In genomic region chr4:140555273-140555672, GRCm38 (mm10) we compare ENCODE assay signal across 8 mouse cellular contexts.
DNase-seq lines count a peak whose midpoint lies in the region; ATAC-seq and TF ChIP-seq lines count a peak whose summit lies in the region.

No protein-coding gene starts in this region.

- TF ChIP-seq EP300 in heart, adult 2 months (IDR thresholded peaks at IDR 0.05; ENCODE audit: insufficient read depth, low read depth, low read length), result 0 out of 2 replicates have a peak, but pooled peaks have one; percentile 27

- no peaks in the 10 kb centered on the region for H3K27me3 ChIP-seq in heart, adult 2 months (ENCODE audit: control insufficient read depth, insufficient read depth, low read length)
- H3K27me3 ChIP-seq in heart, embryonic 12.5 days (replicated peaks), result no peaks in the 10 kb centered on the region
- no peaks in the 10 kb centered on the region for H3K27me3 ChIP-seq in embryonic facial prominence, embryonic 10.5 days (replicated peaks; ENCODE audit: low read depth, poor library complexity, severe bottlenecking)
- no peaks in the 10 kb centered on the region for H3K27me3 ChIP-seq in hindbrain, embryonic 14.5 days (ENCODE audit: control insufficient read depth, insufficient read depth, low read length)
- H3K27me3 ChIP-seq in midbrain, embryonic 14.5 days (ENCODE audit: control insufficient read depth, insufficient read depth, low read length), result no peaks in the 10 kb centered on the region

- 45% methylated on average over 7 of the region's 7 CpGs for WGBS in heart, adult 2 months
- whole genome bisulfite sequencing in heart, embryonic 12.5 days, result 48% methylated on average over 7 of the region's 7 CpGs
- 50% methylated on average over 7 of the region's 7 CpGs for WGBS in embryonic facial prominence, embryonic 10.5 days
- WGBS in hindbrain, embryonic 14.5 days, result 52% methylated on average over 7 of the region's 7 CpGs
- 51% methylated on average over 7 of the region's 7 CpGs for WGBS in midbrain, embryonic 14.5 days

- H3K27ac ChIP-seq in heart, adult 2 months, result no peak overlapping the region
- no peak overlapping the region for H3K27ac ChIP-seq in heart, embryonic 12.5 days (ENCODE audit: poor library complexity, severe bottlenecking)
- H3K27ac ChIP-seq in embryonic facial prominence, embryonic 10.5 days (replicated peaks), result 0 out of 2 replicates have a peak overlapping the region, but pooled peaks have one; percentile 15
- H3K27ac ChIP-seq in hindbrain, embryonic 14.5 days, result no peak overlapping the region
- H3K27ac ChIP-seq in midbrain, embryonic 14.5 days (replicated peaks; ENCODE audit: low read depth, low read length), result no peak overlapping the region

- intact Hi-C loops in heart, adult 2 months (cut with DNase I), result loop anchor here (1.0 to 5.0 kb wide), 2 partner anchors 67 to 119 kb away; no protein-coding TSS in a partner anchor
- intact Hi-C loops in left cerebral cortex, postnatal 14 days (cut with DNase I), result loop anchor here (5.0 kb wide), 1 partner anchor 122 kb away; no protein-coding TSS in a partner anchor

- H3K79me2 ChIP-seq in heart, adult 2 months (replicated peaks; ENCODE audit: control insufficient read depth, insufficient read depth, low read length), result no peaks in the 10 kb centered on the region

- peak; percentile 55 to 75 for DNase-seq in heart, adult 2 months
- DNase-seq in adrenal gland, postnatal 14 days, result peak; percentile 72
- DNase-seq in embryonic facial prominence, embryonic 10.5 days (ENCODE audit: low spot score), result peak; percentile 67
- peak; percentile 75 for DNase-seq in hindbrain, embryonic 14.5 days (ENCODE audit: low spot score)
- peak; percentile 66 to 70 for DNase-seq in left cerebral cortex, postnatal 14 days (ENCODE audit: low spot score in 2 of 2)
- peak; percentile 85 for DNase-seq in midbrain, embryonic 14.5 days
- peak; percentile 58 to 84 for DNase-seq in spleen, postnatal 4 days (ENCODE audit: low spot score in 2 of 2)

- no peaks in the 10 kb centered on the region for H3K4me1 ChIP-seq in heart, adult 2 months (ENCODE audit: control insufficient read depth, insufficient read depth, low read length)
- no peaks in the 10 kb centered on the region for H3K4me1 ChIP-seq in heart, embryonic 12.5 days (replicated peaks)
- H3K4me1 ChIP-seq in embryonic facial prominence, embryonic 10.5 days, result peaks cover 9% of the 10 kb centered on the region; the same call in 1 of the 2 replicates
- 0 out of 2 replicates have a peak, but pooled peaks cover under 1% of the 10 kb centered on the region for H3K4me1 ChIP-seq in hindbrain, embryonic 14.5 days (replicated peaks; ENCODE audit: control insufficient read depth, insufficient read depth, low read length)
- no peaks in the 10 kb centered on the region for H3K4me1 ChIP-seq in midbrain, embryonic 14.5 days (ENCODE audit: control insufficient read depth, insufficient read depth, low read length)

- H3K4me3 ChIP-seq in heart, adult 2 months, result no peak overlapping the region
- no peak overlapping the region for H3K4me3 ChIP-seq in heart, embryonic 12.5 days
- no peak overlapping the region for H3K4me3 ChIP-seq in embryonic facial prominence, embryonic 10.5 days
- H3K4me3 ChIP-seq in hindbrain, embryonic 14.5 days (replicated peaks; ENCODE audit: low read length), result no peak overlapping the region
- no peak overlapping the region for H3K4me3 ChIP-seq in midbrain, embryonic 14.5 days (replicated peaks; ENCODE audit: low read depth, low read length)

- no peak overlapping the region for H3K4me2 ChIP-seq in heart, embryonic 12.5 days
- no peak overlapping the region for H3K4me2 ChIP-seq in hindbrain, embryonic 14.5 days (replicated peaks)
- no peak overlapping the region for H3K4me2 ChIP-seq in midbrain, embryonic 14.5 days (ENCODE audit: low read length)

- TF ChIP-seq POLR2A in heart, adult 2 months (IDR thresholded peaks at IDR 0.05; ENCODE audit: insufficient read depth, low read depth, low read length), result no peak

- no peaks in the 10 kb centered on the region for H3K9me3 ChIP-seq in heart, embryonic 12.5 days (replicated peaks)
- no peaks in the 10 kb centered on the region for H3K9me3 ChIP-seq in embryonic facial prominence, embryonic 10.5 days
- no peaks in the 10 kb centered on the region for H3K9me3 ChIP-seq in hindbrain, embryonic 14.5 days (ENCODE audit: control insufficient read depth, low read length)
- H3K9me3 ChIP-seq in midbrain, embryonic 14.5 days (ENCODE audit: control insufficient read depth, low read length), result no peaks in the 10 kb centered on the region

- no peak for ATAC-seq in heart, embryonic 12.5 days (ENCODE audit: insufficient number of reproducible peaks, low FRiP score)
- no peak for ATAC-seq in hindbrain, embryonic 14.5 days (ENCODE audit: low FRiP score)
- peak; percentile 24; the same call in 1 of the 2 replicates for ATAC-seq in midbrain, embryonic 14.5 days (ENCODE audit: low FRiP score, low TSS enrichment)

- no peak overlapping the region for H3K9ac ChIP-seq in heart, adult 2 months (ENCODE audit: low read depth, low read length)
- H3K9ac ChIP-seq in heart, embryonic 12.5 days, result no peak overlapping the region
- H3K9ac ChIP-seq in hindbrain, embryonic 14.5 days, result no peak overlapping the region
- H3K9ac ChIP-seq in midbrain, embryonic 14.5 days (replicated peaks; ENCODE audit: low read length), result no peak overlapping the region

- TF ChIP-seq CTCF in heart, adult 2 months (IDR thresholded peaks at IDR 0.05), result peak; percentile 87

- H3K36me3 ChIP-seq in heart, adult 2 months (ENCODE audit: control insufficient read depth, insufficient read depth, low read length), result no peaks in the 10 kb centered on the region
- H3K36me3 ChIP-seq in heart, embryonic 12.5 days, result peaks cover 86% of the 10 kb centered on the region
- peaks cover 90% of the 10 kb centered on the region for H3K36me3 ChIP-seq in embryonic facial prominence, embryonic 10.5 days (replicated peaks)
- peaks cover 64% of the 10 kb centered on the region for H3K36me3 ChIP-seq in hindbrain, embryonic 14.5 days (replicated peaks; ENCODE audit: control insufficient read depth, insufficient read depth)
- H3K36me3 ChIP-seq in midbrain, embryonic 14.5 days (ENCODE audit: control insufficient read depth, insufficient read depth, low read length), result peaks cover 86% of the 10 kb centered on the region
